Mouse (Mus musculus) heart, adult 18-20 months (tissue): ENCODE measurements around the gene Usp18. TPM values are rescaled to one million over a fixed set of nuclear protein-coding genes. Genes with fewer than 3 reads are reported as not detected.

Source experiments
- DNase-seq, 2 experiments: peaks; one replicate each; pipeline ENCODE4 v3.0.0; 2021 to 2022; ENCODE audit warnings: mixed read lengths in 1 of 2
- total RNA-seq, 2 experiments: library from RNA; stranded (reverse); gene quantifications; 2 replicates each; pipeline ENCODE4 v1.2.3; 2021

Gene Usp18
- total RNA-seq, 2 experiments from 2014 or later = 1.3 to 1.7 TPM

GRCm38 (mm10) chr6:121303466-121304220 is 57.9 kb downstream of the Usp18 start:
- DNase-seq = no peak

- DNase-seq = no peak
Observed at GRCm38 (mm10) chr6:121304630-121305029, 58.9 kb downstream of the Usp18 start.

- no peak for DNase-seq
Observed at GRCm38 (mm10) chr6:121305571-121305970, 59.9 kb downstream of the Usp18 start.

GRCm38 (mm10) chr6:121310984-121311383 is 65.3 kb downstream of the Usp18 start:
- no peak for DNase-seq

GRCm38 (mm10) chr6:121319099-121319498 is 73.4 kb downstream of the Usp18 start:
- DNase-seq = no peak

Other genes with a start within 250 kb of the Usp18 start
- 100 to 1,000 TPM; 109 to 123 TPM for gene Mical3, start 114.9 kb upstream of the Usp18 start, total RNA-seq
- 1 to 10 TPM; 6.7 to 7.9 TPM for gene Pex26, start 62.2 kb upstream of the Usp18 start, total RNA-seq
- 100 to 1,000 TPM; 145 to 182 TPM for gene Tuba8, start 35.2 kb upstream of the Usp18 start, total RNA-seq
- gene Slc6a13, start 54.3 kb downstream of the Usp18 start, total RNA-seq = under 1 TPM; 0.21 to 0.35 TPM
- not detected for gene Slc6a12, start 97.2 kb downstream of the Usp18 start, total RNA-seq
- under 1 TPM; 0.41 to 0.62 TPM for gene Iqsec3, start 227.8 kb downstream of the Usp18 start, total RNA-seq